Mouse (Mus musculus) lung, postnatal 4 days (tissue): ENCODE results near the gene Tcte1.

Source experiments
- DNase-seq, 2 experiments: peaks; one replicate each; pipeline ENCODE4 v3.0.0; 2021

Gene Tcte1

GRCm38 (mm10) chr17:45523263-45523662, at the start of gene Tcte1:
Gene Tcte1, plus strand, starts transcription at chr17:45523434.
- peak; percentile 21 to 34 for DNase-seq

GRCm38 (mm10) chr17:45473667-45474066, 49.6 kb upstream of the Tcte1 start:
- DNase-seq: no peak

GRCm38 (mm10) chr17:45474146-45474545, 49.1 kb upstream of the Tcte1 start:
- no peak for DNase-seq

- DNase-seq: peak; percentile 57 to 65
Observed at GRCm38 (mm10) chr17:45474669-45475465, 48.4 kb upstream of the Tcte1 start, which contains the start of gene Spats1. Gene Spats1, minus strand, starts transcription at chr17:45475415.

GRCm38 (mm10) chr17:45478234-45478825, 44.9 kb upstream of the Tcte1 start:
- DNase-seq: peak; percentile 64 to 84

- no peak for DNase-seq
Observed at GRCm38 (mm10) chr17:45480429-45480828, 42.8 kb upstream of the Tcte1 start.

GRCm38 (mm10) chr17:45485581-45485980, 37.7 kb upstream of the Tcte1 start:
- DNase-seq: no peak

DNA sequence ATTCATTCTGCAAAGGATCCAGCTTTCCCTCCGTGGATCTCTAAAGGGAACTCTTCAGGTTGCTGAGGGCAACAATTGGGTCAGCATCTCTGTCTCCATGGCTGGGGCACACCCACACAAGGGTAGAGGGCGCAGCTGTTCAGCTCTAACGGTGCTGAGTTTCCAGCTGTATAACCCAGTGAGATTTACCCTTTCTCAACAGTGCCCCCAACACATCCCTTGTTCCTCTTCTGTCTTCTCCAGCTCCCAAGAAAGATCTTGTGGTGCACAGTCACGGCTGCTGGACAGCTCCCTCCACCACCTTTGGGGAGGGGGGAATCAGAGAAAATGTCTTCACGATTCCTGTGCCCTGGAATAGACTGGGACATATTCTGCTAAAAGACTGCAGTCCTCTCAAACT, 36.0 kb upstream of the Tcte1 start:
- no peak for DNase-seq

GRCm38 (mm10) chr17:45488321-45489254, 34.6 kb upstream of the Tcte1 start:
- DNase-seq: no peak

GRCm38 (mm10) chr17:45489736-45490135, 33.5 kb upstream of the Tcte1 start:
- DNase-seq: no peak

GRCm38 (mm10) chr17:45490532-45491154, 32.6 kb upstream of the Tcte1 start:
- no peak for DNase-seq

DNA sequence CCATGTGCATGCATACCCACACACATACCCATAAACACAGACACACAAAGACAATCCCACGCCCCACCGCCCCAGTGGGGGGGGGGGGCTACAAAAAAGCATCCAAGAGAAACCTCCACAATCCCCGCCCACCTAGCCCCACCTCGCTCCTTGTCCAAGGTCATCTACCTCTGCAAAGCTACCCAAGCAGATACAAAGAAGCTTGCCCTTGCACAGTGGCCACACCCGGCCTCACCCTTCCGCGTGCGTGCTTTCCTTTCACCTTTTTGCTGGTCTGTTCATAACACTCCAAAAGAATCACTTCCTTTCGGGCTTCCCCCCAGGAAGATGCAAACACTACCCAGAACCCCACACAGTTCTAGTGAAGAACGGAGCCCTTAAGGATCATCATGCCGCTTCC, 27.8 kb upstream of the Tcte1 start:
- no peak for DNase-seq

- DNase-seq: no peak
Observed at GRCm38 (mm10) chr17:45498397-45498796, 24.8 kb upstream of the Tcte1 start.

DNA sequence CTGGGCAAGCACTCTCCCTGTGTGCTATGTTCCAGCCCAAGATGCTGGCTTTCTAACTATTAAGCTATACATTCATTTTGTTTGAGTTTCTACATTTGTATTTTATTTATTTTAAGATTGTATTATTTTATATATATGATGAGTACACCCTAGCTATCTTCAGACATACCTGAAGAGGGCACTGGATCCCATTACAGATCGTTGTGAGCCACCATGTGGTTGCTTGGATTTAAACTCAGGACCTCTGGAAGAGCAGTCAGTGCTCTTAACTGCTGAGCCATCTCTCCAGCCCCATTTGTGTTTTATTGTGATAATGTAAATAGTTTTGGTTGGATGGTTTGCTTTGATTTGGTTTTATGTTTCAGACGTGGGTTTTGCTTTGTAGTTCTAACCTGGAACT, 23.7 kb upstream of the Tcte1 start:
- DNase-seq: no peak

DNA sequence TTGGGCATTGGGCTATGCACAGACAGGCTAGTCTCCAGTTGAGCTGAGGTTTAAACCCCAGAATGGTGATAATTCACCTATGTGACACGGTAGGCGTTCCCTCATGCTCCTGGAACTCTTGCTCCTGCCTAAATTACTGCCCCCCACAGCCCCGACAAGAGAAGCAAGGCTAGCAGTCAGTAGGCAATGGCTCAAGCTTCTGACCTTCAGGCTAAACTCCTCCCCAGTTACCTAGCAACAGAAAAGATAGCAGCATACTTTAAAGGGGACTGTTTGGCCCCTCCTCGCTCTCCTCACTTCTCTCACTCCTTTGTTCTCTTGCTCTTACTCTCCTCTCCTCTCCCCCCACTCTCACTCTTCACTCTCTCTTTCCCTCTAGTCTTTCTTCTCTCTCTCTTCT, 22.3 kb upstream of the Tcte1 start:
- DNase-seq: no peak

DNA sequence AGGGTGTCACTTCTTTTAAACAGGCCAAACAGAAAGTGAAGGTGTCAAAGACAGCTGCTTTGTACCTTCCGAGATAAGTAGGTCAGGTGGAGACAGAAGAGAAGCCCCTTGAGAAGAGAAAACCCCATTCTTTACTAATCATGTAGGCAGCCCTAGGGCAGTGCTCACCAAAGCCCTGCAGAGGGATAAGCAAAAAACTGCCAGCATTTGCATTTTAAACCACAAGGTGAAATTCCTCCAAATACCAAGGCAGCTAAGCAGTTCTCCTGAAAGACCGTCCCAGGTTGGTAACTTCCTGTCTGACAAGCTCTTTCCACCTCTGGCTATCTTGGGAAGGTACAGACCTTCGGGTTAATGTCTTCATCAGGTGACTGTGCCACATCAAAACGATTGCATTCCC, 20.9 kb upstream of the Tcte1 start:
- DNase-seq: no peak

DNA sequence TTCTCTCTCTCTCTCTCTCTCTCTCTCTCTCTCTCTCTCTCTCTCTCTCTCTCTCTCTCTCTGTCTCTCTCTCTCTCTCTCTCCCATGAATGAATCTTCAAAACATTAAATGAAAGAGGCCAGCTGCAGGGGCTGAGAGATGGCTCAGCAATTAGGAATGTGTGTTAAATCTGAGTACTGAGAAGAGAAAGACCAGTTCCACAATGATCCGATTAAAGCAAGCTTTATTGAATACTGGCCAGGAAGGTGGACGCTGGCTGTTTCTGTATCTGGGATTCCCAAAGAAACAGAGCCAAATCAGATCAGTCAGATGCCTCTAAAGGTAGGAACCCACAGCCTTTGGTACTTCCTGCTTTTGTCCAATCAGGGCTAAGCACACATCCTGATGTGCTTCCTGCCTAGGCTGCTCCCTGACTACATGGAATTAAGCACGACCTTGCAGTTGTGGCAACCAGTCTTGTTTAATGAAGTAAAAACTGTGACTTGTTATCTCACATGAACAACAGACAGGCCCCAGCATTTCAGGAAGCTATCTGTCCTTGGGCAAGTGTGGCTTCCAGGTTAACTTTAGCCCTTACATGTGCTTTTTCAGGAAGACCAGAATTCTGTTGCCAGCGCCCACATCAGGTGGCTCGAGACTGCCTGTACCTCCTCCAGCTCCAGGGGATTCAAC, 19.8 kb upstream of the Tcte1 start:
- DNase-seq: no peak

GRCm38 (mm10) chr17:45505941-45506465, 17.2 kb upstream of the Tcte1 start:
- DNase-seq: no peak

GRCm38 (mm10) chr17:45506700-45507189, 16.5 kb upstream of the Tcte1 start, which contains the start of gene Aars2:
Gene Aars2, plus strand, starts transcription at chr17:45506841.
- DNase-seq: peak; percentile 95 to 96

DNA sequence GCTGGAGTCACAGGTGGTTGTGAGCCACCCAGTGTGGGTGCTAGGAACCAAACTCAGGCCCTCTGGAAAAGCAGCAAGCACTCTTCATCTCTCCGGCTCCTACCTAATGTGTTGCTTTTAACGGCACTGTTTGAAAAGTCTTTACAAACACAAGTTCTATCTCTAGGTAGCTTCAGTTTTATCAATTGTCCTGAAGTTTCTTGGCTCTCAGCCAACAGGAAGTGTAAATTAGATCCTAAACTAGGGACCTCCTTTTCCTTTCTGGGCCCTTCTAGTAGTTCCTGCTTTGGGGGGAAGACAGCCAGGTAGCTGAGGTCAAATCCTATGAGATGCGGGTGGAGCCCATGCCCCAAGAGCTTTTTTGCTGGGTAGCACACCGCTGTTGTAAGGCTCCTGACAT, 12.4 kb upstream of the Tcte1 start:
- no peak for DNase-seq

DNA sequence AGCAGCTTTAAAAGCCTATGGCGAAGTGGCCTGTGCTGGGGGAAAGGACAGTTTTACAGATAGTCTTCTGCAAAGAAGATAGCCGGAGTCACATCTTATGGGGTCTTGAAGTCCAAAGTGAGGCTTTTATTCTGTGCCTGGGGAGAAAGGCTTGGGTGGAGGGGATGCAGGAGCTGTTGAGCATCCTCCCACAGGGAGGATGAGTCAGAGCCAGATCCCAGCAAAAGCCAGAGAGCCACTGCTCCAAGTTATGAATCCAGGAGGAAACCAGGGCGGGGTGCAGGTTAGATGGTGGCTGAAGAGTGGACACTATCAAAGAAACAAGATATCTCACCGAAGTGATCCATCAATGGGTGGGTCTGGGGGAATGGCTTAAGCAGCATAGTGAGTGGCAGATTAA, 11.5 kb upstream of the Tcte1 start:
- DNase-seq: no peak
